Mouse (Mus musculus): ENCODE measurements around the gene 5730596B20Rik. TPM values are rescaled to one million over a fixed set of nuclear protein-coding genes. Genes with fewer than 3 reads are reported as not detected.

5730596B20Rik gene
- polyA plus RNA-seq, 1 experiment from 2014 or later = not detected

- H3K4me3 ChIP-seq (ENCODE audit: low read depth, low read length) = no peak overlapping the region
- H3K4me2 ChIP-seq (ENCODE audit: low read depth, low read length, severe bottlenecking) = no peak overlapping the region
- no peaks in the 10 kb centered on the region for H3K9me3 ChIP-seq (ENCODE audit: control insufficient read depth, low read length)
- peaks cover 96% of the 10 kb centered on the region for H3K27me3 ChIP-seq (ENCODE audit: control insufficient read depth, insufficient read depth, low read length)
- ATAC-seq (replicated peaks; ENCODE audit: low FRiP score) (no peak), DNase-seq (ENCODE audit: low spot score) (peak; percentile 62)
- H3K27ac ChIP-seq (ENCODE audit: low read depth, low read length) = no peak overlapping the region
- peaks cover 9% of the 10 kb centered on the region for H3K4me1 ChIP-seq (replicated peaks; ENCODE audit: control insufficient read depth, insufficient read depth, low read length)
- under 1% methylated on average over 30 of the region's 30 CpGs for WGBS
- H3K36me3 ChIP-seq (ENCODE audit: control insufficient read depth, insufficient read depth, low read length) = no peaks in the 10 kb centered on the region
- H3K9ac ChIP-seq (ENCODE audit: low read length) = no peak overlapping the region
Measured at GRCm38 (mm10) chr6:52160511-52161335, 16.6 kb upstream of the 5730596B20Rik start.

- Histone ChIP-seq H3K27me3 (ENCODE audit: control insufficient read depth, insufficient read depth, low read length) (peaks cover 96% of the 10 kb centered on the region), H3K4me1 (replicated peaks; ENCODE audit: control insufficient read depth, insufficient read depth, low read length) (peaks cover 9% of the 10 kb centered on the region), H3K4me3 (ENCODE audit: low read depth, low read length) (no peak overlapping the region), H3K9me3 (ENCODE audit: control insufficient read depth, low read length) (no peaks in the 10 kb centered on the region), H3K4me2 (ENCODE audit: low read depth, low read length, severe bottlenecking) (no peak overlapping the region), H3K9ac (ENCODE audit: low read length) (no peak overlapping the region), H3K27ac (ENCODE audit: low read depth, low read length) (no peak overlapping the region), H3K36me3 (ENCODE audit: control insufficient read depth, insufficient read depth, low read length) (no peaks in the 10 kb centered on the region)
- ATAC-seq (replicated peaks; ENCODE audit: low FRiP score) = no peak
- peak; percentile 52 for DNase-seq (ENCODE audit: low spot score)
- 1% methylated on average over 8 of the region's 8 CpGs for WGBS
Measured at GRCm38 (mm10) chr6:52161336-52162092, 15.8 kb upstream of the 5730596B20Rik start.

- 0% methylated on average over 1 of the region's 1 CpGs for WGBS
- no peak overlapping the region for H3K9ac ChIP-seq (ENCODE audit: low read length)
- H3K4me1 ChIP-seq (replicated peaks; ENCODE audit: control insufficient read depth, insufficient read depth, low read length) = peaks cover 9% of the 10 kb centered on the region
- H3K9me3 ChIP-seq (ENCODE audit: control insufficient read depth, low read length) = no peaks in the 10 kb centered on the region
- ATAC-seq (replicated peaks; ENCODE audit: low FRiP score) (no peak), DNase-seq (ENCODE audit: low spot score) (no peak)
- peaks cover 96% of the 10 kb centered on the region for H3K27me3 ChIP-seq (ENCODE audit: control insufficient read depth, insufficient read depth, low read length)
- no peak overlapping the region for H3K4me3 ChIP-seq (ENCODE audit: low read depth, low read length)
- no peaks in the 10 kb centered on the region for H3K36me3 ChIP-seq (ENCODE audit: control insufficient read depth, insufficient read depth, low read length)
- H3K4me2 ChIP-seq (ENCODE audit: low read depth, low read length, severe bottlenecking) = no peak overlapping the region
- no peak overlapping the region for H3K27ac ChIP-seq (ENCODE audit: low read depth, low read length)
Measured at GRCm38 (mm10) chr6:52162093-52162380, 15.3 kb upstream of the 5730596B20Rik start.

GRCm38 (mm10) chr6:52162611-52163365 lies 14.5 kb upstream of the 5730596B20Rik start:
- Histone ChIP-seq H3K4me3 (ENCODE audit: low read depth, low read length) (no peak overlapping the region), H3K36me3 (ENCODE audit: control insufficient read depth, insufficient read depth, low read length) (no peaks in the 10 kb centered on the region), H3K9me3 (ENCODE audit: control insufficient read depth, low read length) (no peaks in the 10 kb centered on the region), H3K4me1 (replicated peaks; ENCODE audit: control insufficient read depth, insufficient read depth, low read length) (peaks cover 9% of the 10 kb centered on the region), H3K4me2 (ENCODE audit: low read depth, low read length, severe bottlenecking) (no peak overlapping the region), H3K9ac (ENCODE audit: low read length) (no peak overlapping the region), H3K27me3 (ENCODE audit: control insufficient read depth, insufficient read depth, low read length) (peaks cover 96% of the 10 kb centered on the region), H3K27ac (ENCODE audit: low read depth, low read length) (no peak overlapping the region)
- ATAC-seq (replicated peaks; ENCODE audit: low FRiP score) = no peak
- DNase-seq (ENCODE audit: low spot score) = peak; percentile 60
- WGBS = under 1% methylated on average over 14 of the region's 14 CpGs

GRCm38 (mm10) chr6:52163366-52164031 lies 13.8 kb upstream of the 5730596B20Rik start:
- Histone ChIP-seq H3K9me3 (ENCODE audit: control insufficient read depth, low read length) (no peaks in the 10 kb centered on the region), H3K27ac (ENCODE audit: low read depth, low read length) (no peak overlapping the region), H3K9ac (ENCODE audit: low read length) (no peak overlapping the region), H3K36me3 (ENCODE audit: control insufficient read depth, insufficient read depth, low read length) (no peaks in the 10 kb centered on the region), H3K27me3 (ENCODE audit: control insufficient read depth, insufficient read depth, low read length) (peaks cover 96% of the 10 kb centered on the region), H3K4me3 (ENCODE audit: low read depth, low read length) (no peak overlapping the region), H3K4me2 (ENCODE audit: low read depth, low read length, severe bottlenecking) (no peak overlapping the region), H3K4me1 (replicated peaks; ENCODE audit: control insufficient read depth, insufficient read depth, low read length) (peaks cover 8% of the 10 kb centered on the region)
- DNase-seq (ENCODE audit: low spot score) (peak; percentile 65), ATAC-seq (replicated peaks; ENCODE audit: low FRiP score) (no peak)
- 1% methylated on average over 17 of the region's 17 CpGs for whole genome bisulfite sequencing

GRCm38 (mm10) chr6:52164051-52164625 lies 13.2 kb upstream of the 5730596B20Rik start:
- Histone ChIP-seq H3K27me3 (ENCODE audit: control insufficient read depth, insufficient read depth, low read length) (peaks cover 95% of the 10 kb centered on the region), H3K9me3 (ENCODE audit: control insufficient read depth, low read length) (no peaks in the 10 kb centered on the region), H3K4me3 (ENCODE audit: low read depth, low read length) (no peak overlapping the region), H3K9ac (ENCODE audit: low read length) (no peak overlapping the region), H3K27ac (ENCODE audit: low read depth, low read length) (no peak overlapping the region), H3K4me2 (ENCODE audit: low read depth, low read length, severe bottlenecking) (no peak overlapping the region), H3K36me3 (ENCODE audit: control insufficient read depth, insufficient read depth, low read length) (no peaks in the 10 kb centered on the region), H3K4me1 (replicated peaks; ENCODE audit: control insufficient read depth, insufficient read depth, low read length) (peaks cover 2% of the 10 kb centered on the region; the same call in 1 of the 2 replicates)
- WGBS = under 1% methylated on average over 39 of the region's 39 CpGs
- peak; percentile 72 for DNase-seq (ENCODE audit: low spot score)
- no peak for ATAC-seq (replicated peaks; ENCODE audit: low FRiP score)

- Histone ChIP-seq H3K4me2 (ENCODE audit: low read depth, low read length, severe bottlenecking) (no peak within 1 kb of the TSS), H3K36me3 (ENCODE audit: control insufficient read depth, insufficient read depth, low read length) (no peaks in the 10 kb centered on the region), H3K4me1 (replicated peaks; ENCODE audit: control insufficient read depth, insufficient read depth, low read length) (peaks cover 2% of the 10 kb centered on the region; the same call in 1 of the 2 replicates), H3K27ac (ENCODE audit: low read depth, low read length) (no peak within 1 kb of the TSS), H3K9me3 (ENCODE audit: control insufficient read depth, low read length) (no peaks in the 10 kb centered on the region), H3K27me3 (ENCODE audit: control insufficient read depth, insufficient read depth, low read length) (peaks cover 93% of the 10 kb centered on the region), H3K9ac (ENCODE audit: low read length) (no peak within 1 kb of the TSS), H3K4me3 (ENCODE audit: low read depth, low read length) (no peak within 1 kb of the TSS)
- DNase-seq (ENCODE audit: low spot score) (peak; percentile 56), ATAC-seq (replicated peaks; ENCODE audit: low FRiP score) (no peak)
- WGBS = 0% methylated on average over 25 of the region's 25 CpGs
Measured at GRCm38 (mm10) chr6:52164626-52165440, 12.5 kb upstream of the 5730596B20Rik start, which contains the start of gene Hoxa2. Gene Hoxa2 (minus strand): TSS chr6:52164831.
